Mouse (Mus musculus) frontal cortex, postnatal 25 days (tissue): ENCODE results near the gene Mrvi1.

Experiments
- DNase-seq, 2 experiments: peaks; one replicate each; pipeline ENCODE4 v3.0.0; 2022; ENCODE audit warnings: low spot score in 2 of 2

The Mrvi1 gene

DNA sequence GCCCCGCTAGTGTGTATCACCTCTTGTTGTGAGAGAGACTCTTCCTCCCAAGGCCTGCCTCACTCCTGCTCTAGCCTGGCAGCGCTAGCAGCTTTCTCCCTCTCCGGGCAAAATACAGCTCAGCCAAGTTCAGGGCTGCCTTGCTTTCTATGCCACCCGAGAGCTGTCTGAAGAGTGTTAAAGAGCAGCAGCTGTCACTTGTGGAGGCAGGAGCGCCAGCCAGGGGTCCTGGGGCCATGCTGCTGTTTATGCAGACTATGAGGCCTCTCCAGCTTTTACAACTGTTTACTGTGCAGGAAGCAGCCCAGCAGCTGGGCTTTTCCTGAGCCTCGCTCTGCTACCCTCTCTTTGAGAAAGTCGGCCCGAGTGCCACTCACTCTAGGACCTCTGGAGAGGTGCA is 1.2 kb downstream of the Mrvi1 start:
- DNase-seq = no peak

DNA sequence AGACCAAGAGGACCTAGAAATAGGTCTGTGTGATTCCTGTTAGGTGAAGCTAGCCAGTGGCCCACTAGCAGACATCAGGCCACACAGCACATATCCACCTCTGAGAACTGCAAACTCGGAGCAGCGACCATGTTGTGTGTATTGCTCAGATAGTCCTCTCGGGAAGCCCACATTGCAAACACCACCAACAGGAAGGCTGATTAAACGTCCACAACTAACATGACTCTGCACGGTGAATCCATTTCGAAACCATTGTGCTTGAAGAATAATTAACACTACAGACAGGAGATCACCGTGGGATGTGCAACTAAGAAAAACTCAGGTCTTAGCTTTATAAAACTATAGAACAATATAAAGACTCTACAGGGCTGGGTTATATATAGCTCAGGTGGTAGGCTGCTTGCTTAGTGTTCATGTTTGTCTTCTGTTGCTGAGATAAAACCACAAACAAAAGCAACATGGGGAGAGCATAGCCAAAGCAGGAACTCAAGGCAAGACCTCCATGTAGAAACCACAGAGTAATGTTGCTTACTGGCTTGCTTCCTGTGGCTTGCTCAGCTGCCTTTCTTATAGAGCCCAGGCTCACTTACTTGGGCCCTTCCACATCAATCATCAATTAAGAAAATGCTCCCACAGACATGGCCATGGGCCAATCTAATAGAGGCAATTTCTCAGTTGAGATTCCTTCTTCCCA is 4.4 kb downstream of the Mrvi1 start:
- DNase-seq = no peak

DNA sequence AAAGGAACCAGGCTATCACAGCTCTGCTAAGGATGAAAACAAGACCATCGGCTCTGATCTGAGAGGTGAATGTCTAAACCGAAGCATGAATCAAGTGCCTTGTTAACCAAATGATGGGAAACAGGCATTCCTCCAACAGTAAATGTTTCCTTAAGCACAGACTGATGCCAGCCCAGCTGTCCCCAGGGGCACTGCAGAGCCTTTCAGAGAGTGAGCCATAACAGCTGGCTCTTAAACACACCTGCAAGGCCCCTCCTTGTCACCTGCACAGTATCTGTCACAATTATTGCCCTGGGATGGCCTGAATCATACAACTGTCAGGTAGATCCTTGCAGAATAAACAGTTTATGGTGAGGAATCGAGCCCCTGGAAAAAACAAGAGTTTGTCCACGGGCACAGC is 8.8 kb downstream of the Mrvi1 start:
- DNase-seq = no peak

DNA sequence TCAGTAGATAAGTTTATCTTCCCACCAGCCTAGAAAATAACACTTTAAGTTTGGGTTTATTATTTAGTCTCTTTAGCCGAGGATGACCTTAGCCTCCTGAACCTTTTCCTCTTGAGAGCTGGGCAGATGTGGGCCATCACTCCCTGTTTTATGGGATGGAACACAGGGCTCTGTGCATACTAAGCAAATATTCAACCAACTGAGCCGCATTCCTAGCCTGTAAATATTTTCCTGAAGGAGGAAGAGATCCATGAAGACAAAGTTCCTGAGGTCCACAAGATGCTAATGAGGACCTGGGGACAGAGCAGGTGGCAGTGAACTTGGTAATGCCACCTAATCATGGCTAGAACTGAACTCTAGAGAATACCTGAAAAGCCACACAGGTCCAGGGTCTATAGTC is 9.5 kb downstream of the Mrvi1 start:
- DNase-seq = no peak

DNA sequence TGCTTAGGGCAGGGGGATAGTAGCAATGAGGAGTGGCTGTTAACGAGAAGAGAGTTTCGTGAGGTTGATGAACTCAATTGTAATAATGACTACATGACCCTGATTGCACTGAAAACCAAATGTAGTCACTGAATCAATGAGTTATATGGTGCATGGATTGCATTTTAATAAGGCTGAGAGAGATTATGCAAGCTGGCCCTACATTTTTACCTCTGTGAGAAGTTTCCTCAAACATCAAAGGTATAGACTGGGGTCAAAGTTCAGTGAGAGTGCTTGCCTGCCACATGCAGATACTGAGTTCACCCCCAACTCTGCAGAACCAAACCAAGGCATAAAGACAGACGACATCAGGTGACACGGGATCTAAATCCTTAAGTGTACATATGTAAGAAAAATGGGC is 14.9 kb downstream of the Mrvi1 start:
- no peak for DNase-seq

DNA sequence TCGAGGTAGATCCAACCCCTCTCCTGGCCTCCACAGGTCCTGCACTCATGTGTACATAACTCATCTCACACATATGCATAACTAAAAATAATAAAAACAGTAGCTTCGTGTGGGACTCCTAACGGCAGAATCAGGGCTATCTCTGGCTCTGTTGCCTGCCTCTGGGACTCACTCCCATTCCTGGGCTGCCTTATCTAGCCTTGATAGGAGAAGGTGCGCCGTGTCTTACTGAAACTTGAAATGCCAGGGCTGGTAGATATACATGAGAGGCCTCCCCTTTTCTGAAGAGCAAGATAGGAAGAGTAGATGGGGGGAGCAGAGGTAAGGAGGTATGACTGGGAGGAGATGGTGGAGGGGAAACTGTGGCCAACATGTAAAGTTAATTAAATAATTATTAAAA is 15.4 kb downstream of the Mrvi1 start:
- DNase-seq = no peak

DNA sequence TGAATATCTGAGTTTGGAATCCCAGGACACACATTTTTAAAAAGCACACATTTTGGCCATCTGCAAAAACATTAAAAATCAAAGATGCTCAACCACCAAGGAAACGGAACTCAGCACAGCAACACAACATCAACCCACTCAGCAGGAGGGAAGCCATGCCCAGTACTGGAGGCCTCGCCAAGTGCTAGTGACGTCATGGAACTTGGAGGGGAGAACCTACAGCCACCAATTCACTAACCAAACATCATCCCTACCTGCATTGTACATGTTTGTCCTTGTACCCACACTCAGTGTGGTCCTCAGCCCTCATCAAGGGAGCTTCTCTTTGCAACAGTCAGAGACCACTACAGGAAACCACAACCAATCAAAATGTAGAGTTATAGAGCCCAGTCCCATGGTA is 16.9 kb downstream of the Mrvi1 start:
- no peak for DNase-seq

DNA sequence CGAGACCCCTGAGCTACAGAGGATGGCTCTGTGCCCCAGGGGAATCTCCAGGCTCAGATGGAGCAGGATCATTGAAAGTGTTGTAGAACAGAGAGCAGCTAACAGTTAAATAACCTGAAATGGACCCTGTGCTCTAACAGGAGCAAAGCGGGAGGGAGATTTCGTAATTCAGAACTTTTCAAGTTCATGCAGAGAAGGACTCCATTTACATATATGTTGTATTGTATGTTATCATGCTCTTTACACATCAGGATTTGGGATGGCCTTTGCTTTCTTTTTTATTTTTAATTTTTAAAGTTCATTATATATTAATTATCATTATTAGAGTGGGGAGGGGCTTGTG is 18.6 kb downstream of the Mrvi1 start:
- no peak for DNase-seq

DNA sequence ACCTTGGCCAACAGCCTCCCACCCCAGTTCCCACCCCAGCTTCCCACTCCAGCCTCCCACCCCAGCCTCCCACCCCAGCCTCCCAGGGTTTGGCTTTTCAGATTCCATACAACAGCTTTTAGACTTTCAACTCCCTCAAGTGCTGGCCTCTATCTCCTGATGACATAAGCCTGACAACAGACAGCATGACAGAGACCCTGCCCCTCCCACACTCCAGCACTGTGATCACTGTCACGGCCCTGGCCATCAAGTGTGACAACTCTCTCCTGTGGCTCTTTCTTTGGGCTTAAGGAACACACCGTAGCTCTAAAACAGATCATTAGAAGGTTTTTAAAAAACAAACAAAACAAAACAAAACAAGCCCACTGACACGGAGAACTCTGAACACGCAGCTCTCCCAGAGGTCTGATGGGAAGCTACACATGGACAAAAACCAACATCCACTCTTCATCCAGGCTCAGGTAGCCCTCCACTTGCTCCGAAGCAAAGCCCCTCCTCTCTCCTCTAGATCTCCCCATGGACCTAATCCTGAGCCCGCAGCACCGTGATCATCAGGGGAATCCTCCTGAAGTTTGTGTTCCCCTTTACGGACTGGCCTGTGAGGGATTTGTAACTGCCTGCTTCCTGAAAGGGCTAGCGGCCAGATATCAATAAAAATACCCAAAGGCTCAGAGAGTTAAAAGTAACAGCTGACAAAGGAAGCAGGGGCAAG is 19.2 kb downstream of the Mrvi1 start:
- DNase-seq = no peak

DNA sequence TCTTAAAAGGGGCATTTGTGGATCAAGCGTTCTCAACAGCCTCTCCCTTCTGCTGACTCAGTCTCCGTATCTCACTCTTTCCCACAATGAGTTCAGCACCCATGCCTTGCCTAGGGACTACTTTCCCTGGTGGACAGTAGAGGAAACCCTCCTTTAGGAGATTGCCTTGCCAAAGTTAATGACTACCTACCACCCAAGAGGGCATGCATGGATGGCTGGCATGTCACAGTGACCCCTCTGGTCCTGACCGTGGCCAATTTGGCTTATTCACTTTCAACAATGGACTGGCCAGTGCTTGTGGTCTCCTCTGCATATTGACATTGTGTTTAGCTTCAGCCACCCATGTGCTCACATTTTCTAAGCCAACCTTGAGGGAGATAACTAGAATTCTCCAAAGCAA is 19.8 kb downstream of the Mrvi1 start:
- DNase-seq = no peak

DNA sequence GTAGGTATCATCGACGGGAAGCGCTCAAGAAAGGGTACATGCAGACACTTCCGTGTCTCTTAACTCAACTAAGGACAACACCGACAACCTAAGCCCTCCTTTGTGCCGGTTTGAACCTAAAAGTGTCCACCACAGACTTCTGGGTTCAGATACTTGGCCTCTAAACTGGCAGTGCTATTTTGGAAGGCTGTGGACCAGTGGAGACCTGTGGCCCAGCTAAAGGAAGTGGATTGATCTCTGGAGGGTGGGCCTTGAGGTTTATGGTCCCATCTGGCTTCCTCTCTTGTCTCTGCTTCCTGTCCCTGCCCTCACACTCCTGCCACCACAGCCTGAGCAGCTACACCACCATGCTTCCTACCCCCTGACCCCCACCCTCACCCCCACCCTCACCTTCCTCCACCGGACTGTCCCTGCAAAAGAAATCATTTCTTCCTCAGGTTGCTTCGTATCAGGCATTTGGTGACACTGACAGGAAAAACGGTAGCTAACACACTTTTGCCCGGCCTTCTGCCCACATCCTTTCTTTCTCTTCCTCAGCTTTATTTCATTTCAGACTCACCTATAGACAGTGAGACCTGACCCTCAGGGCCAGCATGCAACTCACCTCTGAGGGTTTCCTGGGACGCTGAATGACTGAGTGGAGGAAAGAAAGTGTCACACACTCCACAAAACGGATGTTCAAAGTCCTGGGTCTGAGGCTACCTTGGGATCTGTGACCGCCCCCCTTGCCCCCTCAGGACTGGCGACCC is 25.7 kb downstream of the Mrvi1 start:
- no peak for DNase-seq

DNA sequence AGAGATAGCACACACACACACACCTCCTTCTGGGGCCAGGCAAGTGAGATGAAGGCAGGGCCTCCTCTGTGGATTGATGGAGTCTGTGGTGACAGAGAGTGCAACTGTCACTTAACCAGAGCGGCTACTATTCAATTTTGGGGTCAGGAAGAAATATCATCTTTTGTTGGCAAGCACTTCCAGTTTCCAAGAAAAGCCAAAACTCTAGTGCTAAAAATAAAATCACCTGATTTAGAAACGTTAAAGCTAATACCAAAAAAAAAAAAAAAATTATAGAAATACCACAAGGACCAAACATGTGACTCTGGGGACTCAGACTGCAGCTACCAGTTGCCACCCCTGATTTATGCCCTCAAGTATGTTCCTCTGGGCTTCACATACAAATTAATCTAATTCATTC is 26.7 kb downstream of the Mrvi1 start:
- DNase-seq = no peak

DNA sequence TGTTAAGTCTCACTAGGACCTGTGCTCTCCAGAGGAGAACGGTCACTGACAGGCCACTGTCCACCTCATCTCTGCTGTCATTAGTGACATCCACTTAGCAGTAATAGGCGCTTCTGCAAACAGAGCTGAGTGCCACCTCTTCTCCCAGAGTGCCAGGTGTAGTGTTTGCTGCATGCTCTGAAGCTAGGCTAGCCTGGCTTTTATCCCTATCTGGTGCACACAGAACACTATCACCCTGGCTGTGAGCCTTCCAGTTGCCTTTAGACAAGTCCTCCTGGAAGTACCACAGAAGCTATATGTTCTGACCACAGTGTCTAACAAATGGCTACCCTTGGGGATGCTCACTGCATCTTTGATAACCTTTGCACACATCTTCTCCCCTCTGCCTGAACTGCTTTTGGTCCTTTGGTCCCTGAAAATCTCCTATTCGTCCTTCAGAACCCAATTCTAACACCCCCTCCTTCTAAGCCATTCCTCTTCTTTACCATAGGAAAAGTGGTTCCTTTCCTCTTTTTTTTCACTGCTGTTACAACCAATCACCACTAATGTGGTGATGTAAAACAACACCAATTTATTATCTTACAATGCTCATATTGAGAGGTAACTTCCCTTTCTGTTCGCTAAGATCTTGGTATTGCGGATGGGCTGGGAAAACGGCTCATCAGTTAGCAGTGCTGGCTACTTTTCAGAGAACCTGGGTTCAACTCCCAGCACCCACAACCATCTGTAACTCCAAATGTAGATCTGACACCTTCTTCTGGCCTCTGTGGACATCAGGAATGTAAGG is 28.0 kb downstream of the Mrvi1 start:
- no peak for DNase-seq

DNA sequence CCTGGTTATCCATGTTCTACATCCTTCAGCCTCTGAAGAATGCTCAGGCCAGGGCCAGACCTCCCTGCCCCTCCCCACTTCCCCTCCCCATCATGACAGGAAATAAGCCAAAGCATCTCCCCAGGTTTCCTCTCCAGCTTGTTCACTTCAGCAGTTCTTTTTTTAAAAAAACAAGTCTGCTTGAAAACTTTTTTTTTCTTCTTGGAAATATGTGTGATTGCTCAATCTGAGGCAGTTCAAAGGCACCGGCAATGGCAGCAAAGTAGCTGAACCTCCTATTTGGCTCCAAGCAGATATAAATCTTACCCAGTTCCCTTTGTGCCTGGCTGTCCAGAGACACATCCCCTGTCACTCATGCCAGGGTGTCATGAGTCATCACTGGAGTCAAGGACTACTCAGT is 29.1 kb downstream of the Mrvi1 start:
- no peak for DNase-seq

DNA sequence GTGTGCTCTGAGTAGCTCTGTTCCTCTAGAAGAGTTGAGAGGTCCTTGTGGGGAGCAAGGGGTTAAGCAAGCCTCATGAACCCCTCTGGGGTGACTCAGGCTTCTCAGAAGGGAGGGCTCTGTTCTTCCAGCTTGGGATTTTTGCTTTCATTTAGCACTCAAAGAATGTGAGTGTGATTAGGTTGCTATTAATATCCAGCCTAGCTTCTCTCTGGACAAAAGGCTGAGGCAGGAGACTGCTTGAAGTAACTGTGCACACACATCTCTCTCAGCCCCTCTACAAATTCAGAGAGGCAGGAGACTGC is 31.7 kb downstream of the Mrvi1 start:
- no peak for DNase-seq

DNA sequence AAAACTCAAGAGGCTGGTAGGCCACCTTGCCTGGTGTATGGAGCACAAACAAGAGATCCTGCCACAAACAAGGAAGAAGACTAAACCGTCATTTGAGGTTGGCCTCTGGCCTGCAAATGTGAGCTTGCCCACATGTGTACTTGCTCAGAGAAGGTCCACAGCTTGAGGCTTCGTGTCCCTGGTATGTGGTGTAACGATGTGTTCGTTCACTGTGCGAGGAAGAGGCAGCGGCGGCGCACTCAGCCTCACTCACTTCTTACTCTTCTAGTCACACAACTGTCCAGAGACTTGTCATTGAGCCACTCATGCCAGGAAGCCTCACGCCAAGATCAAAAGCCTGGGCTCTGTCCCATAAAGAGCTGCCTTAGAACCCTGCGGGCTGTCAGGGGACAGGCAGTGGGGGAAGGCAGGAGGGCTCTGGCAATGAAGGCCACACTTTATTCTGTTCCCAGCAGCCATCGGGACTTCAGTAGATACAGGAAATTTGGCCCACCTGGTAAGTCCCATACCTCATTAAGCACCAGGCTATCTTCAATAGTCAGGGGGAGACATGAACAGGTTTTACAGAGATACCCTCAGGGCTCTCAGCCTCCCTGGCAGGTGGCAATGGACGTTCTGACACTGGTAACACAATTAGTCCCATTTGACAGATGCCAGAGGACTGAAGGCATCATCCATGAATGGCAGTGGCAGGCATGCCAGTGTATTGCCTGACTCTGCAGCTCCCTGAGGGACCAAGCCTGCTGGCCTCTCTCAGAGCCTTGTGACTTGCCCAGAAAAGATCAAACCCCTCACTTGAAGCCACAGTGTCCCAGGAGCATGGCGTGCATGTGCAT is 32.3 kb downstream of the Mrvi1 start:
- DNase-seq = no peak

DNA sequence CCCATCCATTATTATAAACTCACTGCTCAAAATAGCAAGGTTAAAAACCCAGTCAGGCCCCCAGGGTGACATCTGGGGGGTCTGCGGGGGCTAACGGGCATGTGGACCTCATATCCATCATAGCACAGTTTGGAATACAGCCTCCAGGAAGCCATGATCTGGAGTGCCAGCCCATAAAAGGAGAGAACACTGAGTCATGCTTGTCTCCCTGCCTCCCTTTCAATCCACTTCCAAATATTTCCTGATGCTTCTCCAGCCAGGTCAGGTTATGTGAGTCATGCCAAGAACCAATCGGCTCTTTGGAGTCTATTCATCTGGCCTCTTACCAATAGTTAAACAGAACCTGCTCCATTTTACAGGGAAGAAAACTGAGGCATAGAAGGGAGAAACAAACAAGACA is 33.7 kb downstream of the Mrvi1 start:
- DNase-seq = no peak

DNA sequence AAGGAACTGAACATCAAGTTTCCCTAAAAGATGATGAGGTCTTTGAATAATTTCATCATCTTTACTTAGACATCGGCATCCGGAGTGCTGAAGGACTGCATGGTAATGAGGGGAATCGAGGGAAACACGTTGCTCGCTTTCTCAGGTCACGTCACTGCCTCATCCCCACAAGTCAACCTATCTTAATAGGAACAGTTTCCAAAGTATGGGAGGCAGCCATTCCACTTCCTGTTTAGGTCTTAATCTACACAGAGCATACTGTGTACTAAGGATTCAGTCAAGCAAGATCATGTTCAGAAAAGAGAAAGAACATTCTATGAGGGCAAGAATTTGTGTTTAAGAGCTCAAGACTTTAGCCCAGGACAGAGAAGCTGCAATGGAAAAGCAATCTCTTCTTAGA is 34.6 kb downstream of the Mrvi1 start:
- DNase-seq = no peak

DNA sequence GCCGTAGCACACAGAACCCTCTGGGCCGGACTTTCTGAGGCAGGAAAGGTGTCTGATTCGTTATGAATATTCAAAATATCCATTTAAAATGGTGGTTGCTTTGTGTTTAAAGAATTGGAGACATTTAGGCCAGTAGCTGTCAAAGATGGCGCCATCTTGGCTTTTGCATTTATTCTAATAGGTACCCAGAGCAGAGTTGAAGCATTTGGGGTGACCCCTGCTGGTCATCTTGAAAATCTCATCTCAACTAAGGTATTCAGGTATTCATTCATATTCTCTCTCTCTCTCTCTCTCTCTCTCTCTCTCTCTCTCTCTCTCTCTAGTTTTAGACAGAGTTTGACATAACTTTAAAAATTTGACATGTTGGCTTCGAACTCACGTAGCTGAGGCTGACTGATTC is 35.5 kb downstream of the Mrvi1 start:
- DNase-seq = no peak

DNA sequence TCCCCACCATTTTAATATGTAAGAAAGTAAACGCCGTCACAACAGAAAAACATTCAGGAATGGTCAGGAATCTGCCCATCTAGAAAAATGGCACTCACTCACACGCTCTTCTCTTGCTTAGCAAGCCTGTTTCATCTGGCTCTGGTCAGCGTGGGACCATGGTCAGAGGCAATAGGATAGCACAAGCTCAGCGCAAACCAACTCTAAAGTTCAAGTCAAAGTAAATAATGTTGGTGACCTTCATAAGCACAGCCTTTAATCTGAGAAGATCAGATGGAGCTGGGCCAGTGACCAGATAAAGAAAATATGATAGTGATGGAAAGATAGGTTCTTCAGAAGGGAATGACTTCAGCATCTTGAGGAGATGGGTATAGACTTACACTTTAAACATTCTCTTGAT is 37.9 kb downstream of the Mrvi1 start:
- DNase-seq = no peak

DNA sequence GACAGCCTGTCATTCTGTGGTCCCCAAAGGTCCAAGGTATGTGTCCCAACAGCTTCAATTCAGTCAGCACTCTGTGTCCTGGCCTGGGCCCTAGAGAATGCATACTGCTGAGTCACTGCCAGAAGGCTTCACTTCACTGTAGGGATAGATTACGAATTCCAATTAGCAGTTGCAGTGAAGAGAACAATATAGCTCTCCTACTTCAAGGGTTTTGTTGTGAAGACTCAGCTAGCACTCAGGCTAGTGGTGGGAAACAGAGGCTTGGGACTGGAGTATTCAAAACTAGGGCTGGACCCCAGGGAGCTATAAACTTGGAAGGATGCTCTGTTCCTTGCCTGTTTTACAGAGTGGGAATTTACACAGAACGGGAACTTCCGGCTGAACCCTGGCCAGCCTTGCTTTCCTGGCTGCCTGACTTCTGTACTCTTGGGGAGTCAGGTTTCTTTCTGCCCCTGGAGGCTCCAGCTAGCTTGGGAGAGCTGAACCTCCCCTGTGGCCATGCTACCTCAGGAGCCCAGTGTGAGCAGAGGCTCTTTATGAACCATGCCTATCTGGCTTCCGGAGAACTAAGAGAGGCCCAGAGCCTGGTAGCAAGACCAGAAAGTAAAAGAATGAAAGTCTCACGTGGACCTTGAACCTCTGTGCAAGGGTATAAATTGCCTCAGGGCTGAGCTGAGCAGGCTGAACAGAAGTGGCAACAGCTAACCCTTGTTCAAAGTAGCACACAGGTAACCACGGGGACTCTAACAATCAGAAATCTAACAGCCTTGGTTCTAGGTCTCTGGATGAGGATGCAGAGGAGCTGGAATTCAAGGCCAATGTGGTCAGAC is 40.3 kb downstream of the Mrvi1 start:
- no peak for DNase-seq
